Mouse (Mus musculus): ENCODE measurements around the gene Zfp87.
A peak's percentile ranks its signal among the peaks of the same experiment; 100 is the strongest.

Gene Zfp87

DNA sequence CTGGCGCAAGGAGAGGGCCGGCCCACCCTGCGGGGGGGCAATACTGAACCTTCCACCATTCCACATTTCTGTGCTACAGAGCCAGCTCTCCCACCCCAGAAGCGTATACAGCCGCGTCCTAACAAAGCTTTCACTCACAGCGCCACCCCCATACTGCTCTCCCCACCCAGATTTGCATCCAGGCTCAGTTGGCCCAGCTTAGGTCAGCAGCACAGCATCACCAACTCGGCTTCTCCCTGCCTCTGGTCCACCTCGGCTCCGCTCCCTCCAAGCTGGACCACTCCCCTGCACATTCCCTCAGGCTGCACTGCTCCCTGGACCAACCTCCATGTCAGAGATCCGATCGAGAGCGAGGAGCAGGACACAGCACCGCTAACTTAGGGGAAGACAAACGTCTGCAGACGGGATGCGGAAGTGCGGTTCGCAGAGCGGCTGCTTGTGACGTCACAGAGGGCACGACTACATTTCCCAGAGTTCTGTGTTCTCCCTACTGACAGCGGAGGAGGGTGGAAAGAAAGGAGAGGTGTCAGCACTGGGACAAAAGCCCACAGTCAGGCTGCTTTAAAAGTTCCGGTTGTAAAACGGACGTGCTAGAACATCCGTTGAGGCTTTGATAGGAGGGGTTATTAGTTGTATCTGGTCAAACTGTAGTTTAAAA, at the start of gene Zfp87, which contains the start of gene Gm26965:
Zfp87 (minus strand) TSS at position 425 of the 658 bp plus-strand sequence.
Gm26965 (minus strand) TSS at position 399 of the 658 bp plus-strand sequence.
- peak; percentile 90 to 93 for DNase-seq

DNA sequence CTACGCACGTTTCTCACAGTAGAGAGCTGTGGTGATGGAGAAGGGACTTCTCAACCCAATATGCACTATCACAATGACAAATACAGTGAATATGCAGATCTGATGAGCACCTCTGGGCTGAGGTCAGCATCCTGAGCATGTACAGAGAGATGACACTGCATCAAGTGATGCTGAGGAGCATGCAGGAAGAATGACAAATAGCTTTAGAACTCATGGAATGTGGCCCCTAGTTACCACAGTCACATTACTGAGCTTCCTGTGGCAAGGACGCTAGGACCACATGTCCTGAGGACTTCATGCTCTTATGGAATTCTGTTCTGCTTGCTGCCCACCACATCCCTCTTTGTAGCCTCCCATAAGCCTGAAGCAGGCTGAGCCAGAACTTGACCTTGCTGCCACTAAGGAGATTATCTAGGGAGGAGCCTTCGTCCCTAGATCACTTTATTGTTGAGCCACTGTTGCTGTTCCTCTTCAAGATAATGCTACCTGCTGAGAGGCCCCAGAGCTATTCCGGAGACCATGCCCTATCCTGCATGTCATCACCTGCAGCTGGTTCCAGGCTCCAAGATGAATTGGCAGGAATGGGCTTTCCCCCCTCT, 46.7 kb upstream of the Zfp87 start:
- DNase-seq, result no peak

GRCm38 (mm10) chr13:67553730-67554129, 27.8 kb upstream of the Zfp87 start, which contains the start of gene Zfp748:
Zfp748 (minus strand) TSS chr13:67553830.
- DNase-seq, result no peak

DNA sequence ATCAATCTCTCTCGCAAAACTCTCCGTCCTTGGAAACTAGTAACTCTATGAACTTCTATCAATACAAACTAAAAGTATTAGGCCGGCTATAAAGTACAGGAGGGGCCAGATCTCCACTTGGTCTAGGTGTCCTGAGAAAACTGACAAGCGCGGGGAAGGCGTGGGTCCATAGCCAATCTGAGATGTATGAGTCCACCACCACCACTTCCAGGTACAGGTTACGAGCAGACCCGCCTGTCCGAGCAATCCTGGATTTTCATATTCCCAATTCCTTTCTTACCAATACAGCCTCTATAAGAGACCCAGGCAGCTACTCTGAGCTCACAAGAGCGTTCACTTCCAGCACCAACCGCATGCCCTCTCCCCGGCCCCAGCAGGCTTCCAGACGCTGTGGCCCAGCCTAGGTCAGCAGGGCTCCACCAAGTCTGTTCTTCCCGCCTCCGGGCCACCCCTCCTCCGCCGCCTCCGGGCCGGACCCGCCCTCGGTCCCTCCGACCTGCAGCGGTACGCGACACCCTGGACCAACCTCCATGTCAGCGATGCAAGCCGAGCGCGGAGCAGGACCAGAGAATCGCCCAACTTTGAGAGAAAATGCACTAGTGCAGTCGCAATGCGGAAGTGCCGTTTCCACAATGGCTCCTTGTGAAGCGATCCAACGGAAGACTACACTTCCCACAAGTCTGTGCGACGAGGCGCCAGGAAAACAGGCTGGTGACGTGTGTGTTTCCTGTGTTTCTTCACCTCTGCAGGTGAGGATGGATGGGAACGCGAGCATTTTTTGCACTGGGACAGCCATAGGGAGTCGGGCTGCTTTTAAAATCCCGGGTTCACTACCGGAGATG, 26.7 kb upstream of the Zfp87 start:
- peak; percentile 83 to 87 for DNase-seq

GRCm38 (mm10) chr13:67545941-67546340, 20.0 kb upstream of the Zfp87 start:
- DNase-seq, result no peak

DNA sequence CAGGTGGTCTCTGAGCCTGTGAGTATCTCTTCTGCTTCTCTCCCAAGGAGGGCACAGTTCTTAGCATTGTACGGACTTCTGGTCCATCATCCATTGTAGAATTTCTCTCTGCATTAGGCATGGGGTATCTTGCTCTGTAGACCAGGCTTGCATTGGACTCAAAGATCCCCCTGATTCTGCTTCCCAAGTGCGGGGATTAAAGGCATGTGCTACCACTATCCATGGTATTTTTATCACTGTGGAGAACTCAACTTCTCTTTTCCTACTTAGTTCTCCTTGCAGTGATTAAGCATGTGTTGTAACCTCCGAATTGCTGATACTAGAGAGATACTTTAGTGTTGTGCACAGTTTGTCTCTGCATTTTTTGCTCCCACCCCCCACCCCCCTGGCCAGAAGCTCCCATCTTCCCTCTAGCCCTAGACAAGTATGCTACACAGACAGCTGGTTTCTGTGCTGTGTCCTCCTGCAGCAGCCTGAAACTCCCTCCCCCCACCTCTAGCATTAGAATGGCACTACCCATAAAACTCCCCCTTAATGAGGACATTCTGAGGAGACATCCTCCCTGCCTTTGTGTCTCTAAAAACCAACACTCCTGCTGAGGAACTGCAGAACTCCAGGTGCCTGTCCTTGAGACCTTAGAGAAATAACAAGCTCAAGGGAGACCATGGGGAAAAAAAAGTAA, 1.2 kb upstream of the Zfp87 start:
- no peak for DNase-seq

DNA sequence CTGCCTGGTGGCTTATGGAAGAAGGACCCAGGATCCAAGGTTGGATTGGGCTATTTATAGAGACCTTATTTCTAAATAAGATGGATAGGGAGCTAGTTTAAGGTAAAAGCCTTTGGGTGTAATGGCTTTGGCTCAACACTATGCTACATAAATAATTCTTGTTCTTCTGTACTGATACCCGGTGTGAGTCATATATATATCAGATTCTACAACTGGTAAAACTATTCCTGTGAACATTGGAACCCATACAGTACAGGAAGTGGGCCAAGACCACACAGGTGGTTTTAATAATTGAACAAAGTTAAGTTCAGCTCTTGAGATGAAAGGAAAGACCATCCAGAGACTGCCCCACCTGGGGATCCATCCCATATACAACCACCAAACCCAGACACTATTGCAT, 25.1 kb downstream of the Zfp87 start:
- DNase-seq, result no peak

DNA sequence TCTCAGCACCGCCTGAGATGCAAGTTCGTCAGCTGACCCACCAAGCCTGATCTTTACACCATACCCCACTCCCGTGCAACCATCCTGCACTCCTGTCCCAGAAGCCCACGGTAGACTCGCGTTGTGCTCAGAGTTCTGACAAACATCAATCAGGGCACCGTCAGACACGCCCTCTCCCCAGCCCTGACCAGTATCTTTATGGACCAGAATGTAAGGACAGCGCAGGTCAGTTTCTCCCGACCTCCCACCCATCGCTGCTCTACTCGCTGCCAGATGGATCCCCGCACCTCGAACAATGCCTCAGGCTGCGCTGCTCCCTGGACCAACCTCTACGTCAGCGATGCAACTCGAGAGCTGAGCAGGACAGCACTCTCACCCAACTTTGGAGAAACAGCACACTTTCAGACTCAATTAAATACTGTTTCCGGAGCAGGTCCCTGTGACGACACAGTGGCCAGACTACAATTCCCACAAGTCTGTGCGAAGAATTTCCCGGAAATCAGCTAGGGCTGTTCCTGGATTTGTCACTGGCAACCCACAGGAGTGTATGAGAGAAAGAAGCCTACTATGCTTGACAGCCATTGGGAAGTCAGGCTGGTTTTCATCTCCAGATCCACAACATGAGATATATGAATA, 25.8 kb downstream of the Zfp87 start, which contains the start of gene Zfp58:
Zfp58 (minus strand) TSS at position 472 of the 636 bp plus-strand sequence.
- DNase-seq, result peak; percentile 75 to 81

- DNase-seq, result no peak
These were observed 30.3 kb downstream of the Zfp87 start for GRCm38 (mm10) chr13:67495631-67496030.

DNA sequence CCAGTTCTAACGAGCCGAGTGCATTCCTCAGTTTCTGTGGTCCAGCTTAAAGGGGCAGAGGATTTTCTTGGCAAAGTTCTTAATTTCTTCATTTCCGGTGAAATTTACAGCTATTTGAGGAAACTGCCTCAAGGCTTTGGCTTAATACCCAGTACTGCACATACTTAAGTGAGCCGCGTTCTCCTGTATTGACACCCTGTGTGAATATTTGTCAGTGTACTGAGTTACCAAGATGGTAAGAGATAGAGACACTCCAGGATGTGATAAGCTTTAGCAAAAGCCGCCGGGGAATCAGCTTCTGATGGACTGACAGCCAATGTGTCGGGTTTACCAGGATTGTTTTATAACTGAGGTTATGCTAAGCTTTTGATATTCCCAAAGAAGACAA, 41.6 kb downstream of the Zfp87 start:
- DNase-seq, result no peak

DNA sequence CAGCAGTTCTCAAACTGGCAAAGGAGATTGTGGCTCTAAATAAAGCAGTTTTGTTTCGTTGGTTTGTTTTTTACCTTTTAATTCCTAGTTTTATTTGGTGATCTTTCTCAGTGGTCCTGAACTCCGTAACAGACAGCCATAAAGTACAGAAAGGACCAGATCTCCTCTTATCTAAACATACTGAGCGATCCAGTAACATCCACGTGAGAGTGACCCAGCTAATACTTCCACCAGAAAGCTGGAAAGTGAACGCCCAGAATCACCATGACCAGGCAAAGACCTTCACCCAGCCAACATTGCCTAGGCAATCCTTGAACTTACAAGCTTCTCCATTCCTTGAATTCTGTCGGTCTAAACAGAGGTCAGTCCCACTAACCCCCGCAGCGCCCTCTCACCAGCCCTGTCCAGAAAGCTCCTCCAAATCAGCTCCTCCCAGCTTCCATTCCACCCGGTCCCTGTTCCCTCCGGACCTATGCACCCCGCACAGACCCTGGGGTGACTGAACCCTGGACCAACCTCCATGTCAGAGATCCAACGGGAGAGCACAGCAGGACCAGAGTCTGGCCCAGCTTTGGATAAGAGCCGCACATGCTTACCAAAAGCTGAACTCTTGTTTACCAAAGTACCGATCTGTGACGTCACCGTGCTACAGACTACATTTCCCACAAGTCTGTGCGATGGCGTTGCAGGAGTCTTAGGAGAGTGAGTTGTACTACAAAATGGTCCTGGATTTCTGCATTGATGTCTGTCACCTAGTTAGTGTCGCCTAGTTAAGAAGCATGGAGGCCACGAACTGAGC, 42.2 kb downstream of the Zfp87 start, which contains the start of gene Zfp874b:
Zfp874b (minus strand) TSS at position 634 of the 799 bp plus-strand sequence.
- peak; percentile 83 to 86 for DNase-seq

- no peak for DNase-seq
These were observed 44.4 kb downstream of the Zfp87 start for GRCm38 (mm10) chr13:67481528-67481927.

DNA sequence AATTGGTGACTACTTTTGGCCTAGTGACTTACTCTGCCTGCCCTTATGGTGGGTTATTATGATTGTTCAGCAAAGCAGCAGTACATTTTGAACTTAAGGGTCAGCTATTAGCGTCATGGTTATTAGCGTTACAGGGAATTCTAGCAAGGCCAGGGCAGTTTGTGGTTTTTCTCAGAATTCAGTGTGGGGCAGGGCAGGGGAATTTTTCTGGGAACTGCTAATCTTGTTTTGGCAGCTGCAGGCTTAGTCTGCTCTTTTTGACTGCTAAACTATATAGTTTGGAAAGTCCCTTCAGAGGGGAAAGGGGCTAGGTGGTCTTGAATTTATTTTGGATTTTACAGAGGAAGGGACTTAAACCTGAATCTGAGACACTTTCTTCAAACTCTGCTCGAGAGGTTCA, 56.7 kb downstream of the Zfp87 start:
- no peak for DNase-seq

Data from thymus, postnatal 36 days (tissue).